Mouse (Mus musculus) fibroblast of lung, adult 2 months (primary cell): Measurements from ENCODE around the gene Lrig3.

Experiments
- DNase-seq: peaks from one replicate; pipeline ENCODE4 v3.0.0-alpha.2; 2011; ENCODE audit warnings: low read depth

The Lrig3 gene

DNA sequence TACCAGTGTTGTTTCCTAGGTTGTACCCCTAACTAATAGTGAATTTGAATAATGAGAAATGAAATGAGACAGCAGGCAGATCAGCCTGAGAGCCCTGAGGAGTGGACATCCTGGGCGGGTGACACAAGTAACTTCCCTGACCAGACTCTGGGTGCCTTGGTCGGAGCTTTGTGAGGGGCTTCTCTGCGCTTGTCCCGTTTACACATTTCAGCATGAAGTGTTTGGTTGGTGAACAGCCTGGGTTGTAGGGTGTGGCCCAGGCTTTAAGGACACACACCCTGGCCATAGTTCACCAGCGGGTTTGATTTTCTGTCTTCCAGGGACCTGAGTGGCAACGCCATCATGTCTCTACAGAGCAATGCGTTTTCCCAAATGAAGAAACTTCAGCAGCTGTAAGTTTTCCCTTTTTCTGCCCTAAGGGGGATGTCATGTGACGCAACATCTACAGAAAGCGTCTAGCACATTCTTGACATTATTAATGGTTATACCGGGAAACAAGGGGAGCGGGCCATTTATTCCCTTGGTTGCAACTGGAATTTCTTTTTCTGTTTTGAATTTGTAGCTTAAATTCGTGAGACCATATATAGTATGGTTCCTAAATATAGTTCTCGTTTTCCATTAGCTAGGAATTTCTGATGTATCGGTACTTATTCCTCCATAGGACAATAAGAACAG is 36.2 kb downstream of the Lrig3 start:
- DNase-seq: no peak

- no peak for DNase-seq
These were observed 37.0 kb downstream of the Lrig3 start for GRCm38 (mm10) chr10:126002818-126003506.

DNA sequence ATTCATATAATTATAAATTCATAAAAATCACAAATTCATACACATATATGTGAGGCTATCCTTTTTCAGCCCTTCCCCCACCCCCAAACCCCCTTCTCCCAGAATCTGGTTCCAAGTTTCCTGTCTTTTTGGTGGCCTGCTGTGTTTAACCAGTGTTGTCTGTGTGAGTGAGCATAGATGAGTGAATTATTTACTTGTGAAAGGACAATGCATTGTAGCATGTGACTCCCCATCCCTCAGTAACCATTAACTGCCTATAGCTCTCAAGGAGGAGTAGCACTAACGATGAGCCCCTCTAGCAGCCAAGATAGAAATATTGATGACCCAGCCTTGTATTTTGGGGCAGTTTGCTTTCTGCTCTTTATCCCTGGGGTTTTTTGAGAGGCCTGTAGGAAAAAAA is 37.9 kb downstream of the Lrig3 start:
- no peak for DNase-seq

DNA sequence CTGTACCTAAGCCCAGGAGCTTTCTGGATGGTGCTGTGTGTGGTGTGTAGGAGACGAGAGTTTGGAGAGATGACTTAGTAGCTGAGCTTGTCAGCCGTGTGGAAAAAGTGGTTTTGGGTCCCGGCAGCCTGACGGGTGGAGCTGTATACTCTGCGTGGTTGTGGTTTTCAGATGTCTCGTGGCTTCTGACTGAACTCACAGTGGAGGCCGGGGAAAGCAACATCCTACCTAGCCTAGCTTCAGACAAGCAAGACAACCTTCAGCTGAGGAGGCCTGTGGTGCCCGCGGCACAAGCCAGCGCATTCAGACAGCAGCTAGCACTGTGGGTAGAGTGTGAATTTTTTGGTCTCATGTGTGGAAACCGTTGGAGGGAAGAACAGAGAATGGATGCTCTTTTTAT is 47.7 kb downstream of the Lrig3 start:
- DNase-seq: peak; percentile 57

DNA sequence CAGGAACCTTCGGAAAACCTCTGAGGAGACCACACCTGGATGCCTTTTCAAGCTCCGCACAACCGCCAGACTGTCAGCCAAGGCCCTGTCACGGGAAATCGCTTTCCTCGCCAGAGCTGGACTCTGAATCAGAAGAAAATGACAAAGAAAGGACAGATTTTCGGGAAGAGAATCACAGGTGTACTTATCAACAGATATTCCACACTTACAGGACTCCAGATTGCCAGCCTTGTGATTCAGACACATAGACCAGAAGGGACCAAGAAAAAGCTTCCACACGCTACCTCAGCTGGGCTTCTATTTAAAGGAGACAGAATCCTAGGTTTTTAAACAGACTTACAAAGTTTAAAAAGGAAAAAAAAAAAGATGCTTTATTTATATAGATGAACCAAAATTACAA is 48.7 kb downstream of the Lrig3 start:
- no peak for DNase-seq

DNA sequence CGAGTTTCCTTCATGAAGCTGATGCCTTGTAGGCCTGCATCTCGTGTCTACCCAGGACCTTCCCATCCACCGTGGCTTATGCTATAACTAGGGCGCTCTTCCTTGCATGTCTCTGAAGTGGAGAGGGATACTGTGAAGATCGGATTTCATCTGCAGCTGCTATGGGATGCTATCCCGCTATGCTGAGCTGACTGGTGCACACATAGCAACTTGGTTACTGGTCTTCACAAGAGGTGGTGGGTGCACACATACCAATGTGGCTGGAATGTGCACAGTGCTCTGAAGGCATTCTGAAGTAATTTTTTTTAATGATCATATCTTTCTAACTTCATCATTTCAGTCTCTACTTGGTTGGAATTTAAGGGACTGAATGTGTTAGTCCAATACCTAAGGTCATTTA is 49.7 kb downstream of the Lrig3 start:
- no peak for DNase-seq

DNA sequence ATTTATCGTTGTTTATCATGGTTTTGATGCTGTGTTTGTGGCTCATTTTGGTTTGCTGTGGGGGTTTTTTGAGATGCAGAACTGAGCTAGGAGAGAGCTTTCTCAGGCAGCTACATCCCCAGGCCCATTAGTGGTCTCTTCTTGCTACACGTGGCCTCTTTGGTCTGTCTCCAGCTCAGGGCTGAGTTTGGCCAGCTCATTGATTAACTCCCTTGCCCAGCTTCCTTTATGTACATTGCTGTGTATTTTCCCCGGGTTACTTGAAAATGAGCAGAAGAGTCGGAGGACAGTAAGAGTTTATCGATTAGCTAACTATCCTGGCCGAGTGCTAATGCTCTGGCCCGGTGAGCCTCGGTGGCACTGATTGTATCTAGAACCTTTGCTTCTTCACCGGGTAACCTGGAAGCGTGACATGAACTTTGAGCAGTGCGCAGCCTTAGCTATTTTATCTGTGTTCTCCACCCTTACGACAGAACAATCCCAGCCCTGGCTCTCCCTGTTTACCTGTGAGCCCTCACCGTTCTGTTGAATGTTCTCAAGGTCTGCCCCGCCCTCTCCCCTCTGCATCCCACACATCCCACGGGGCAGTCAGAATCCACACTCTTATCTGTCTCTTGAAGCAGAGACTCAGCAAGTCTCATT is 53.5 kb downstream of the Lrig3 start:
- DNase-seq: no peak

GRCm38 (mm10) chr10:126028574-126029440 is 62.8 kb downstream of the Lrig3 start:
- DNase-seq: no peak

- DNase-seq: no peak
These were observed 63.6 kb downstream of the Lrig3 start for GRCm38 (mm10) chr10:126029441-126030114.

DNA sequence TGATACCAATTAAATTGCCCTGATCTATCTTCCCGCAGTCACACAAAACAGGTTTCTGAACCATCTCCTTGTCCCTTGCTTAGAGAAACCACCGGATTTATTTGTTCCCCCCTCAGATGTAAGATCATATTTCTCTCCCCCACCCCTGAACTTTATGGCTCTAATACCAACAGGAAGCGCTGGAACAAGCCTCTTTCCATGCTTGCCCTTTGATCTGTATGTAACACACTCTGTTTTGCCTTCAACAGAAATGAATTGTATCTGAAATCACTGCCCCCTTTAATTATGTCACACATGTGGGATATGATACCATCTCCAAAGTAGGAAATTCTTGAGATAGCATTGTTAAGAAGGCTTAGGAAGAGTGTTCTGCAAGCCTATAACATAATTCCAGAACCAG is 90.9 kb downstream of the Lrig3 start:
- no peak for DNase-seq

- no peak for DNase-seq
These were observed 96.8 kb downstream of the Lrig3 start for GRCm38 (mm10) chr10:126062812-126063211.
